Mouse (Mus musculus) MN1 (cell line): ENCODE data around the gene Trappc2l.
"Not testable (repeated sequence)": the region's sequence is repeated elsewhere in the genome, so short reads cannot be mapped to it uniquely, and the experiment has no call there.

Source experiments
- DNase-seq: peaks from one replicate; pipeline ENCODE4 v3.0.0-alpha.2; 2016; ENCODE audit warnings: low spot score

Gene Trappc2l

GRCm38 (mm10) chr8:122625811-122626210 is 14.4 kb downstream of the Trappc2l start:
- no peak for DNase-seq

GRCm38 (mm10) chr8:122626896-122627295 is 15.5 kb downstream of the Trappc2l start:
- DNase-seq = no peak

- DNase-seq = no peak
Observed at GRCm38 (mm10) chr8:122629388-122629787, 17.9 kb downstream of the Trappc2l start.

DNA sequence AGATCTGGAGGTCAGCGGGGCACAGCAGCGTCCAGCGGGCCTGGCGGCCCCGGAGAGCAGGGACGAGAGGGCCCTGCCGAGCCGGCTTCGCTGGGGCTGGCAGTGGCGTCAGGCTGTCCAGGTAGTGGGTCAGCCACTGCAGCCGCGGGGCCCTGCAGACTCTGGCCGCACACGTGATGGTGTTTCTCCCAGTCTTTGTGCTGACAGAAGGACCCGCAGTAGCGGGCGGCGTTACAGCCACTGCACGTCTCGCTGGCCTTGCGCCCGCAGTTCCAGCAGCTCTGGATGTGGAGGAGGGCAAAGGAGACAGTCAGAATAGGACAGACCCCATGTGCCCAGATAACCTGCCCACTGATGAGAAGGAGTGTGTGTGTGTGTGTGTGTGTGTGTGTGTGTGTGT is 19.3 kb downstream of the Trappc2l start:
- no peak for DNase-seq

DNA sequence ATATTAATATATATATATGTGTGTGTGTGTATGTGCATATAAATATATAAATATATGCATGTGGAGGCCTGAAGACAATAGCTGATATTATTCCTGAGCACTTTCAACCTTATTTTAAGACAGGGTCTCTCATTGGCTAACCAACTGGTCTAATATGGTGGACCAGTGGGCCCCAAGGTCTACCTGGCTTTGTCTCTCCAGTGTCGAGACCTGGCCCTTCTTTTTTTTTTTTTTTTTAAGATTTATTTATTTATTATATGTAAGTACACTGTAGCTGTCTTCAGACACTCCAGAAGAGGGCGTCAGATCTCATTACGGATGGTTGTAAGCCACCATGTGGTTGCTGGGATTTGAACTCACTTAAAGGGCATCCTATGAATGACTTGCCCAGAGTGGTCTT is 20.7 kb downstream of the Trappc2l start:
- DNase-seq = not testable (repeated sequence)

DNA sequence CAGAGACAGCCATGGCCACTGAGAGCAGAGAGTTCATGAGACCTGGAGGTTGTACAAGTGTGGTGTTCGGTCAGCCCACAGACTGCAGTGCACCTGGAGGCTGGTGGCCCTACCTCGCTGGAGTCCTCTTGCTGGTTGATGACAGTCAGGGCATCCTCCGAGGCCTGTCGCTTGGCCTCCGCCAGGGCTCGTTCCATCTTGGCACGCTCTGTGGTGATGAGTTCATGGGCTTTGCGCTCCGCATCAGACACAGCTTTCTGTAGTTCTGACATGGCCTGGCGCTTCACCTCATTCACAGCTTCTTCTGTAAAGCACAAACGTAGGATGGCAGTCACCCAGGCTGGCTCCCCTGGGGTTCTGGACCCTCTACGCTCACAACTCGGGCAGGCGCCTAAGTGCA is 21.8 kb downstream of the Trappc2l start:
- no peak for DNase-seq

- no peak for DNase-seq
Observed at GRCm38 (mm10) chr8:122635878-122636802, 24.7 kb downstream of the Trappc2l start.

GRCm38 (mm10) chr8:122636803-122637175 is 25.3 kb downstream of the Trappc2l start:
- no peak for DNase-seq

DNA sequence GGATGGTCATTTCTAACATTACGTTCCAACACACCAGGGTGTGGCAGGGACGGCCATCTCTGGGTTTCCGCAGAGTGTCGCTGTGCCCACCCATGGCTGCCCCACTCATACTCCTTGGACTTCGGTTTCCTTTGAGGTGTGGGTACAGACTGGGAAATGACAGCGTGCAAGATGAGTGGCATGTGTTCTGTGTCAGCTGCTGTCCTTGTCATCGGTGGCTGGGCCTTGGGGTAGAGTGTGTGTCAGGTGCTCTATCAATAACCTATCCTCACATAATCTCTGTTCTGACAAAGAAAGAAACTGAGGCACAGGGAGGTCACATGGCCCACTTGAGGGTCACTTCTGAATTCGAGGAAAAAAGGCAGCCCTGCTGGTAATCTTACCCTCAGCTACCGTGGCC is 25.8 kb downstream of the Trappc2l start:
- no peak for DNase-seq

GRCm38 (mm10) chr8:122638601-122639000 is 27.2 kb downstream of the Trappc2l start:
- DNase-seq = no peak

DNA sequence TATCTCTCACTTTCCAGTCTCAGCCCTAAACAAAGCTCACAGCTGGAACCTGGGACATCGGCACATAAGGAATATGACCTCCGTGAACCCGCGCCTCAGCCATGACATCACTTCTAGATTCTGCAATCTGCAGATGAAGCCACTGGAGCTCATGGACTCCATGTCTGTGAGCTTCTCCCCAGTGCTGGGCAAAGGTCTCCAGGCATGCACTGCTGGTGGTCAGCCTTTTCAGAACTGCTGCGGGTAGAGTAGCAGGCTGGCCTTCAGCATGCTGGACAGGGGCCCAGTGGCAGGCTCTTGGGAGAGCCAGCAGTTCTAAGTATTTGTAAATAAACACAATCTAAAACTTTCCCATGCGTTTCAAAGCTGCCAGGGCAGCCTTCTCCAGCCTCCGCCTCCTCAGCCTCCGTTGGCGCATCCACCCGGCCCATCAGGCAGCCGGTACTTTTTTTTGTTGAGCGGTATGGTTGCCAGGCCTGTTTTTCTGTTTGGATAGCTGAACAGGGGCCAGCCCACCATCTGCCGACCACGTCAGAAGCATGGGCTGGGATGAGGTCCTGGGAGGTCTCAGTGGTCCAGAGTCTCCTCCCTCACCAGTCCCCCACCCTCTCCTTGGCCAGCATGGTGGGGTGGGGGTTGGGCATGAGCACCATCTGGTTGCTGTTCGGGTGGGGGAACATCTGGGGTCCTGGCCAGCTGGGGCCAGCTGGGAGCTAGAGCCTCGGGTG is 28.2 kb downstream of the Trappc2l start:
- DNase-seq = peak; percentile 48

GRCm38 (mm10) chr8:122640825-122641224 is 29.4 kb downstream of the Trappc2l start:
- DNase-seq = no peak

DNA sequence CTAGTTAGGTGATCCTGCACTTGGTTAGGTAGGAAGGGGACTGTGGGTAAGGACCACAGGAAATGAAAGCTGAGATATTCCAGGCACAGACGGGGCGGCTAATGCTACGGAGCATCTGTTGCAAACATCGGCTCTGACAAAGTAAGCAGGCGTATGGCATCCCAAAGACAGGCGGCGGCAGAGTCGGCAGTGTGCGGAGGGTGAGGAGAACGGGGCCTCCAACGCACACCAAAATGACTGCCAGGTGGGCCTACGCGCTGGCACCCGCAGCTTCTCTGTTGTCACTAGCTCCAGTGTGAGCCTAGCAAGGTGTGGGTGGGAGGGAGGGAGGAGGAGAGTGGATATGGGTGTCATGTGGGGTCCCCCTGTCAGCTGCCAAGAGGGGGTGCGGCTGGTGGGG is 30.0 kb downstream of the Trappc2l start:
- no peak for DNase-seq

- peak; percentile 77 for DNase-seq
Observed at GRCm38 (mm10) chr8:122642071-122642470, 30.6 kb downstream of the Trappc2l start.

- no peak for DNase-seq
Observed at GRCm38 (mm10) chr8:122644175-122644954, 32.9 kb downstream of the Trappc2l start.

DNA sequence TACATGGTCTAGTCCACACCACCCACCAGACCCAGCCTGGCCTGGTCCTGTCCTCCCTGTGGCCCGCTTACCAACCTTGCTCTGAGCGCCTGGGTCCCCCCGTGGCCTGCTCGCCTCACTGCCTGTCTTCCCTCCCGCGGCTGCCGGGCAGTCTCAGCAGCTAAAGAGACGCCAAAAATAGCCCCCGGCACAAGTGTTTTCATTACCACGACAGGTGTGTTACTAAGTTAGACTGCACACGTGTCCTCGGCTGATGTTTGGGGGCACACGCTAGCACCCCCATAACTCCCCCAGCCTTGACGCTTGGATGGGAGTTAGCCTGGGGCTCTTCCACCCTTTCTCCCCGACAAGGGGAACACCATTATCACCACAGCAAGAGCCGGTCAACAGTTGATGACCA is 34.9 kb downstream of the Trappc2l start:
- no peak for DNase-seq

GRCm38 (mm10) chr8:122648192-122648970 is 36.9 kb downstream of the Trappc2l start:
- DNase-seq = no peak

DNA sequence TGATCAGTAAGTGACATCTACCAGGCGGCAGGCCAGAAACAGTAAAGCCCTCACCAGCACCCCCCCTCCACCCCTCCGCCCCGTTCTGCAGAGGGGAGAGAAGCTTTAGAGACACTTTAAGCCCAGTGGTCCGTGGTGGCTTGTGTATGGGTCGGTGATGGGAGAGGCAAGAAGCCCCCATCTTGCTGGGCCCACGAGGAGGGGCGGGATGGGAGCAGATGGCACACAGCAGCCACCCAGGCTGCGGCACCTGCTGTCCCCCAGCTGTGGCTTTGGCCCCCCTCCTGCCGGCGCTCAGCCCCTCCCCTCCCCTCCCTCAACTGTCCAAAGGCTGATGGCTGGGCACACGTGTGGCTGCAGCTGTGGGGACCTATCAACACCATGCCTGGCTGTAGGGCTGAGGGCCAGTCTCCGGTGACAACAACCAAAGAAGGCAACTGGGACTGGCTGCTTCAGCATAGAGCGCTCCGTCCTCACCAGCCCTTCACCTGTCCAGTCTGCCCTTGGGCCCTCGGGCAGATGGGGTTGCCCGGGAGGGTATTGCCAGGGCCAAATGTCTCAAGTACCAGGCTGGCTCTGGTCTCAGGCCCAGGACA is 40.0 kb downstream of the Trappc2l start:
- DNase-seq = no peak

GRCm38 (mm10) chr8:122652643-122653042 is 41.2 kb downstream of the Trappc2l start:
- DNase-seq = no peak

DNA sequence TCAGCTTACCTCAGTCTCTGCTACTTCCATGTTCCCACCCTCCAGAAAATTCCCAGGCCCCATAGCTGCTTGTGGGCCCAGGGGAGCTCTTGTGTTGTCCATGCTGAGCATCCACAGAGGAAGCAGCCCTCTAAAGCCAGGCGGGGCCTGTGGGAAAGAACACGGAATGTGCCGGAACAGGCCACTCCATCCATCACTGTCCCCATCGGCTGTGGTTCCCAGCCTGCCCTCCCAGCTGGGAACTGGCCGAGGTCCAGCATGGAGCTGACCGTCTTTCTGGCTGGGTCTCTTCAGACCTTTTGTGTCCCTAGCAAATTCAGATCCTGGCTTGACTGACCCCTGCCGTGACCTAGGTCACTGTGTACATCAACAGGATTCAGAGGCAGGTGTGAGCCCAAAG is 43.3 kb downstream of the Trappc2l start:
- no peak for DNase-seq
